Mouse (Mus musculus) central nervous system, embryonic 18 days (tissue): ENCODE measurements around the gene Stx11. TPM values are rescaled to one million over a fixed set of nuclear protein-coding genes. Genes with fewer than 3 reads are reported as not detected.

Experiments
- polyA plus RNA-seq: library from polyadenylated mRNA; depleted of rRNA; stranded (reverse); fragments of >200 nt; gene quantifications from 2 replicates; pipeline ENCODE4 v1.2.3, GENCODE M21; 2012; rRNA removed

Stx11 gene
- 0.91 and 1.1 TPM in 2 replicates for polyA plus RNA-seq

DNA sequence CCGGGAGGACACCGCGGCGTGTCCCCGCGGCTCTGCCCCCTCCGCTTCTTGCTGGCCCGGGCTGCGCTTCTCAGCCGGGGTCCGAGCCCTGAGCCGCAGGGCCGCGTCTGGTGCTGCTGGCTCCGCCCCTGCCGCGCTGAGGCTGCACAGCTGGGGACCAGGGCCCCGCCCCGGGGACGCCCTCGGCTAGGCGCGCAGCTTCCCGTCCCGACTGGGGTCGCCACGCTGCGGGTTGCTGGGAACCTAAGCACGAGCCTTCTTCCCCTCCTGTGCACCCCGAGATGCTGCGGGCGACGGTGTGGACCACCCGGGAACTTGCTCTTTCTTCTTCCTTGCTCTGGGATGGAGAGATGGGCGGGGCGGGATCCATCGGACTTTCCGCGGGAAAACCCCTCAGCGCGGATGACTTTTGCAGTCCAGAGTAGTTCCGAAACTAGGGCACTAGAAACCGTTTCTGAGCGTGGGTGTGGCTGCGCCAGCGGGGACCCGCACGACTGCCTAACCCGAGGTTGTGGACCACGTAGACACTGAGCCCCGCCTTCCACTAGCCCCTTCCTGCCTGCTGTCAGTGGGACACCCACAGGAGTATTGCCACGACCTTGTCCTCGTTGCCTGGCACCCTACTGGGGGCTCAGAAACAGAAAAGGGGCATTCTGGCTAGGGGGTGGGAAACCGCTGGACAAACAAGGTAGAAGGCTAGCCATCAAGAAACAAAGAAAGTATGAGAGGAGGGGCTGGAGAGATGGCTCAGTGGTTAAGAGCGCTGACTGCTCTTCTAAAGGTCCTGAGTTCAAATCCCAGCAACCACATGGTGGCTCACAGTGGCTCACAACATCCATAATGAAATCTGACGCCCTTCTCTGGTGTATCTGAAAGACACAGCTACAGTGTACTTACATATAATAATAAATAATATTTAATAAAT, at the start of gene Stx11:
Gene Stx11 (minus strand): TSS at position 148 of the 925 bp plus-strand sequence.

DNA sequence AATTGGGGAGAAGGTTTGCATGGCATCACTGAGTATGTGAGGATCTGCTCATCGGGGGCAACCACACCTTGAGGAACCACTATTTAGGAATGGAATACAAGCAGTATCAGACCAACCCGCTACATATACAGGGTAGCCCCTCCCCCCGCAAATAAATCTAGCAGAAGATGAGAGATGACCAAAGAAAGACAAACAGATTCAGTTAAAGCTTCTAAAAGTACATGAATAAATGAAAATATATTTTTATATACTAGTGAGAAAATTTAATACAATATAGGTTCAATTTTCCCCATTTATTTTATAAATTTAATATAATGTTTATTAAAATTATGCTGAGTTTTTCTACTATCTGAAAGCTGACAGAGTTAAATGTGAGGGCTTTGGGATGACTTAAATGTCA, 40.9 kb upstream of the Stx11 start, which contains the start of gene Sf3b5:
Gene Sf3b5 (plus strand): TSS at position 301 of the 400 bp plus-strand sequence.

Other genes starting within 250 kb of the Stx11 start
- gene Utrn, start 94.9 kb downstream of the Stx11 start, polyA plus RNA-seq = 10.0 and 11.7 TPM in 2 replicates
- gene Sf3b5, start 41.0 kb upstream of the Stx11 start, polyA plus RNA-seq = 29.5 and 30.4 TPM in 2 replicates
- gene Plagl1, start 96.2 kb upstream of the Stx11 start, polyA plus RNA-seq = 54.1 and 58.3 TPM in 2 replicates
- not detected in 2 replicates for gene Zc2hc1b, start 213.7 kb upstream of the Stx11 start, polyA plus RNA-seq
- 27.4 and 31.0 TPM in 2 replicates for gene Ltv1, start 228.9 kb upstream of the Stx11 start, polyA plus RNA-seq